Mouse (Mus musculus) Patski (cell line): ENCODE results near the gene Fam83c. TPM values are rescaled to one million over a fixed set of nuclear protein-coding genes. Genes with fewer than 3 reads are reported as not detected.

Source experiments
- ATAC-seq: fragments of 100-300 bp; one replicate; pipeline ENCODE4 v1.8.0; 2021
- CTCF ChIA-PET: fragments of 350-600 bp; sonication (Branson Sonifier 250); formaldehyde crosslinking; loops from one replicate; lab custom pipeline; 2022; ENCODE audit warnings: inconsistent platforms; lab: Charles Lee
- POLR2A ChIA-PET: fragments of 350-600 bp; sonication (Branson Sonifier 250); formaldehyde crosslinking; loops from one replicate; lab custom pipeline; 2022; ENCODE audit warnings: antibody characterized with exemption, inconsistent platforms; lab: Charles Lee
- DNase-seq: peaks from one replicate; pipeline ENCODE4 v3.0.0-alpha.2; 2011; ENCODE audit warnings: low read depth, low spot score
- H3K27me3 ChIP-seq: fragments of 371-371 bp; one replicate; pipeline ENCODE4 v1.5.1; 2021
- CTCF ChIP-seq: fragments of 100-300 bp; IDR thresholded peaks from one replicate; pipeline ENCODE4 v1.5.1; 2021
- in situ Hi-C: fragments of 300-500 bp; cut with MboI; formaldehyde crosslinking; loops from 3 replicates; pipeline ENCODE4 v1.11.1; 2018; ENCODE audit warnings: low pct_unique_long_range_greater_than_20kb, mixed read lengths
- polyA plus RNA-seq: library from polyadenylated mRNA; unstranded; gene quantifications from one replicate; pipeline ENCODE4 v1.2.3, GENCODE M21; 2021

Fam83c gene
- polyA plus RNA-seq, 1 experiment from 2014 or later: 0.10 TPM

GRCm38 (mm10) chr2:155779066-155779465 lies 55.6 kb downstream of the Fam83c start:
- CTCF ChIA-PET: no interaction called here
- in situ Hi-C loops: no loop called here
- TF ChIP-seq CTCF: no peak
- peaks cover 37% of the 10 kb centered on the region for H3K27me3 ChIP-seq
- POLR2A ChIA-PET: no interaction called here
- ATAC-seq (no peak), DNase-seq (no peak)

GRCm38 (mm10) chr2:155778004-155778403 lies 56.6 kb downstream of the Fam83c start:
- no peak for TF ChIP-seq CTCF
- H3K27me3 ChIP-seq: peaks cover 46% of the 10 kb centered on the region
- DNase-seq (no peak), ATAC-seq (no peak)
- ChIA-PET CTCF (no interaction called here), POLR2A (no interaction called here)
- in situ Hi-C loops: no loop called here

DNA sequence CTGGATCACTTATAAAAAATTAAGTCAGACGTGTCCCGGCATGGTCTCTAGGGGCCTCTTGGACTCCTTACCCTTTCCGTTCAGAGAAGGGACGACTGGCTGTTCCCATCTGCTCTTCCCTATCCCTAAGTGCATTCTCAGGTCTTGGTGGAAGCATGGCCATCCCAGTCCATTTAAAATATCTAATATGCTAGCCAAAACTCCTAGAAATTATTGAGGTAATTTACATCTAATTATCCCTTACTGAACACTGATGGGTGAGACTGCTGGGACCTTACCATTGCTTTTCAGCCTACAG lies 57.0 kb downstream of the Fam83c start:
- POLR2A ChIA-PET: no interaction called here
- H3K27me3 ChIP-seq: peaks cover 46% of the 10 kb centered on the region
- DNase-seq (no peak), ATAC-seq (no peak)
- in situ Hi-C loops: no loop called here
- no peak for TF ChIP-seq CTCF
- CTCF ChIA-PET: no interaction called here

Other genes starting within 250 kb of the Fam83c start
- 43.2 TPM for gene Gss, start 242.0 kb downstream of the Fam83c start, polyA plus RNA-seq
- gene Myh7b, start 223.6 kb downstream of the Fam83c start, polyA plus RNA-seq: 0.19 TPM
- gene Trpc4ap, start 142.5 kb downstream of the Fam83c start, polyA plus RNA-seq: 120 TPM
- gene Edem2, start 105.4 kb downstream of the Fam83c start, polyA plus RNA-seq: 35.4 TPM
- gene Gm17581, start 99.0 kb downstream of the Fam83c start, polyA plus RNA-seq: not detected
- 4.5 TPM for gene Procr, start 83.7 kb downstream of the Fam83c start, polyA plus RNA-seq
- gene Mmp24, start 59.5 kb downstream of the Fam83c start, polyA plus RNA-seq: 0.05 TPM
- gene BC029722, start 15.4 kb downstream of the Fam83c start, polyA plus RNA-seq: 49.6 TPM
- gene Eif6, start 7.9 kb downstream of the Fam83c start, polyA plus RNA-seq: 170 TPM
- gene Uqcc1, start 95.5 kb upstream of the Fam83c start, polyA plus RNA-seq: 73.4 TPM
- gene Gm15557, start 105.9 kb upstream of the Fam83c start, polyA plus RNA-seq: not detected
- gene Gdf5, start 110.5 kb upstream of the Fam83c start, polyA plus RNA-seq: 0.03 TPM
- 40.2 TPM for gene Cep250, start 121.6 kb upstream of the Fam83c start, polyA plus RNA-seq
- 3.4 TPM for gene 6430550D23Rik, start 173.1 kb upstream of the Fam83c start, polyA plus RNA-seq
- gene Ergic3, start 173.2 kb upstream of the Fam83c start, polyA plus RNA-seq: 232 TPM
- gene Fer1l4, start 218.1 kb upstream of the Fam83c start, polyA plus RNA-seq: not detected
- gene Spag4, start 230.3 kb upstream of the Fam83c start, polyA plus RNA-seq: 2.0 TPM